In genomic region chr15:81802941-81803351, GRCm38 (mm10) we compare ENCODE assay signal across 8 mouse cellular contexts. TPM values are rescaled to one million over a fixed set of nuclear protein-coding genes. Genes with fewer than 3 reads are reported as not detected.
DNase-seq lines count a peak whose midpoint lies in the region; ATAC-seq and TF ChIP-seq lines count a peak whose summit lies in the region.

No protein-coding gene starts in this region.

- TF ChIP-seq POLR2A in bone marrow macrophage, adult 2 months (IDR thresholded peaks at IDR 0.05; ENCODE audit: borderline replicate concordance, low read depth, low read length), result no peak

- H3K4me2 ChIP-seq in heart, embryonic 15.5 days, result peak overlapping the region; percentile 73
- H3K4me2 ChIP-seq in forebrain, embryonic 16.5 days (ENCODE audit: low read length), result peak overlapping the region; percentile 59
- peak overlapping the region; percentile 46 for H3K4me2 ChIP-seq in kidney, postnatal 0 days (ENCODE audit: low read length)
- H3K4me2 ChIP-seq in stomach, embryonic 16.5 days (ENCODE audit: low read depth, low read length), result peak overlapping the region; percentile 81

- no peaks in the 10 kb centered on the region for H3K27me3 ChIP-seq in heart, embryonic 15.5 days
- H3K27me3 ChIP-seq in forebrain, embryonic 16.5 days (replicated peaks; ENCODE audit: control insufficient read depth, insufficient read depth, low read length), result no peaks in the 10 kb centered on the region
- H3K27me3 ChIP-seq in kidney, postnatal 0 days (ENCODE audit: insufficient read depth, low read length), result no peaks in the 10 kb centered on the region
- no peaks in the 10 kb centered on the region for H3K27me3 ChIP-seq in stomach, embryonic 16.5 days (ENCODE audit: control insufficient read depth, insufficient read depth, low read length)

- no peaks in the 10 kb centered on the region for H3K36me3 ChIP-seq in heart, embryonic 15.5 days
- no peaks in the 10 kb centered on the region for H3K36me3 ChIP-seq in forebrain, embryonic 16.5 days (ENCODE audit: control insufficient read depth, insufficient read depth)
- no peaks in the 10 kb centered on the region for H3K36me3 ChIP-seq in kidney, postnatal 0 days (ENCODE audit: insufficient read depth, low read length)
- no peaks in the 10 kb centered on the region for H3K36me3 ChIP-seq in stomach, embryonic 16.5 days (ENCODE audit: control insufficient read depth, insufficient read depth, low read length)

- 10% methylated on average over 8 of the region's 8 CpGs for WGBS in heart, embryonic 15.5 days
- WGBS in forebrain, embryonic 16.5 days, result 7% methylated on average over 8 of the region's 8 CpGs
- WGBS in kidney, postnatal 0 days, result 7% methylated on average over 8 of the region's 8 CpGs
- 9% methylated on average over 8 of the region's 8 CpGs for WGBS in stomach, embryonic 16.5 days

- peaks cover 50% of the 10 kb centered on the region for H3K4me1 ChIP-seq in heart, embryonic 15.5 days (replicated peaks)
- H3K4me1 ChIP-seq in bone marrow macrophage, adult 2 months (ENCODE audit: control insufficient read depth, insufficient read depth, low read length), result peaks cover 9% of the 10 kb centered on the region
- peaks cover 15% of the 10 kb centered on the region for H3K4me1 ChIP-seq in forebrain, embryonic 16.5 days (replicated peaks; ENCODE audit: control insufficient read depth, insufficient read depth, low read length)
- peaks cover 39% of the 10 kb centered on the region for H3K4me1 ChIP-seq in kidney, postnatal 0 days (replicated peaks; ENCODE audit: insufficient read depth, low read length)
- peaks cover 32% of the 10 kb centered on the region for H3K4me1 ChIP-seq in stomach, embryonic 16.5 days (ENCODE audit: control insufficient read depth, insufficient read depth, low read length)

- peak; percentile 3; the same call in 1 of the 2 replicates for ATAC-seq in heart, embryonic 15.5 days (replicated peaks; ENCODE audit: insufficient number of reproducible peaks, insufficient read depth, low FRiP score, low read depth)
- peak; percentile 18 for ATAC-seq in forebrain, embryonic 16.5 days
- peak; percentile 19; the same call in 1 of the 2 replicates for ATAC-seq in kidney, postnatal 0 days (replicated peaks; ENCODE audit: low FRiP score, low read depth)
- ATAC-seq in megakaryocyte, adult 5-6 weeks (ENCODE audit: poor library complexity, severe bottlenecking), result 0 out of 2 replicates have a peak, but pooled peaks have one; percentile 2
- peak; percentile 14 for ATAC-seq in stomach, embryonic 16.5 days (ENCODE audit: insufficient read depth, low FRiP score)

- H3K9me3 ChIP-seq in heart, embryonic 15.5 days (replicated peaks), result no peaks in the 10 kb centered on the region
- no peaks in the 10 kb centered on the region for H3K9me3 ChIP-seq in forebrain, embryonic 16.5 days (ENCODE audit: control insufficient read depth, low read length)
- no peaks in the 10 kb centered on the region for H3K9me3 ChIP-seq in kidney, postnatal 0 days (replicated peaks; ENCODE audit: low read length)
- no peaks in the 10 kb centered on the region for H3K9me3 ChIP-seq in stomach, embryonic 16.5 days (replicated peaks; ENCODE audit: control insufficient read depth, low read length)

- peak overlapping the region; percentile 45 for H3K4me3 ChIP-seq in heart, embryonic 15.5 days
- H3K4me3 ChIP-seq in bone marrow macrophage, adult 2 months (ENCODE audit: insufficient read depth, low read length), result peak overlapping the region; percentile 31
- H3K4me3 ChIP-seq in forebrain, embryonic 16.5 days (replicated peaks; ENCODE audit: low read length), result peak overlapping the region; percentile 29
- H3K4me3 ChIP-seq in kidney, postnatal 0 days (replicated peaks; ENCODE audit: low read depth, low read length), result peak overlapping the region; percentile 18
- peak overlapping the region; percentile 47 for H3K4me3 ChIP-seq in stomach, embryonic 16.5 days (replicated peaks; ENCODE audit: low read length)

- no peak for DNase-seq in heart, adult 11 months
- DNase-seq in kidney, postnatal 0 days (ENCODE audit: low spot score), result peak; percentile 37
- DNase-seq in thymus, postnatal 14 days, result no peak

- no peak for TF ChIP-seq CTCF in bone marrow macrophage, adult 2 months (IDR thresholded peaks at IDR 0.05; ENCODE audit: low read depth, low read length)
- no peak for TF ChIP-seq CTCF in kidney, postnatal 0 days (IDR thresholded peaks at IDR 0.05; ENCODE audit: low read depth)

- H3K9ac ChIP-seq in heart, embryonic 15.5 days, result peak overlapping the region; percentile 38
- H3K9ac ChIP-seq in forebrain, embryonic 16.5 days (replicated peaks; ENCODE audit: low read depth, low read length), result peak overlapping the region; percentile 50
- H3K9ac ChIP-seq in kidney, postnatal 0 days (ENCODE audit: low read depth, low read length), result peak overlapping the region; percentile 51
- H3K9ac ChIP-seq in stomach, embryonic 16.5 days (ENCODE audit: low read length), result peak overlapping the region; percentile 71

- H3K27ac ChIP-seq in heart, embryonic 15.5 days, result peak overlapping the region; percentile 81
- H3K27ac ChIP-seq in bone marrow macrophage, adult 2 months (ENCODE audit: insufficient read depth, low read depth, low read length), result no peak overlapping the region
- H3K27ac ChIP-seq in forebrain, embryonic 16.5 days (ENCODE audit: low read length), result peak overlapping the region; percentile 17
- peak overlapping the region; percentile 33; the same call in 1 of the 2 replicates for H3K27ac ChIP-seq in kidney, postnatal 0 days
- peak overlapping the region; percentile 72 for H3K27ac ChIP-seq in stomach, embryonic 16.5 days (ENCODE audit: low read length)

RNA-seq across cellular contexts. Expression of gene Tef, which starts 0.7 kb away (rescaled TPM):
- polyA plus RNA-seq in heart, embryonic 15.5 days (2015; fragmentation: Nextera tagmentation; extraction: Ambion mirVana), result 22.9 and 25.9 TPM in 2 replicates
- polyA plus RNA-seq in bone marrow macrophage, adult 2 months (2012; ENCODE audit: insufficient read depth, insufficient read length, missing spikeins), result 69.3 and 74.1 TPM in 2 replicates
- polyA plus RNA-seq in forebrain, embryonic 16.5 days (2015; fragmentation: Nextera tagmentation; extraction: Ambion mirVana), result 32.7 and 33.3 TPM in 2 replicates
- polyA plus RNA-seq in kidney, postnatal 0 days (2015; fragmentation: Nextera tagmentation; extraction: Ambion mirVana), result 17.9 and 19.9 TPM in 2 replicates
- total RNA-seq in megakaryocyte, adult 5-6 weeks (2015), result 3.1 and 3.3 TPM in 2 replicates
- total RNA-seq in megakaryocyte, adult 5-6 weeks (2017), result 6.5 and 8.6 TPM in 2 replicates
- polyA plus RNA-seq in stomach, embryonic 16.5 days (2015; fragmentation: Nextera tagmentation; extraction: Ambion mirVana), result 21.0 and 24.6 TPM in 2 replicates

RNA-seq across cellular contexts. Expression of gene Tob2, which starts 55.6 kb away (rescaled TPM):
- polyA plus RNA-seq in heart, embryonic 15.5 days (2015; fragmentation: Nextera tagmentation; extraction: Ambion mirVana), result 15.8 and 17.6 TPM in 2 replicates
- 35.4 and 35.8 TPM in 2 replicates for polyA plus RNA-seq in bone marrow macrophage, adult 2 months (2012; ENCODE audit: insufficient read depth, insufficient read length, missing spikeins)
- polyA plus RNA-seq in forebrain, embryonic 16.5 days (2015; fragmentation: Nextera tagmentation; extraction: Ambion mirVana), result 19.4 and 23.8 TPM in 2 replicates
- 22.5 and 27.7 TPM in 2 replicates for polyA plus RNA-seq in kidney, postnatal 0 days (2015; fragmentation: Nextera tagmentation; extraction: Ambion mirVana)
- total RNA-seq in megakaryocyte, adult 5-6 weeks (2015), result 36.1 and 38.2 TPM in 2 replicates
- 20.3 and 23.8 TPM in 2 replicates for total RNA-seq in megakaryocyte, adult 5-6 weeks (2017)
- 30.0 and 31.7 TPM in 2 replicates for polyA plus RNA-seq in stomach, embryonic 16.5 days (2015; fragmentation: Nextera tagmentation; extraction: Ambion mirVana)

RNA-seq across cellular contexts. Expression of gene Rangap1, which starts 57.6 kb away (rescaled TPM):
- polyA plus RNA-seq in heart, embryonic 15.5 days (2015; fragmentation: Nextera tagmentation; extraction: Ambion mirVana), result 66.4 and 81.4 TPM in 2 replicates
- 54.7 and 54.8 TPM in 2 replicates for polyA plus RNA-seq in bone marrow macrophage, adult 2 months (2012; ENCODE audit: insufficient read depth, insufficient read length, missing spikeins)
- 123 and 143 TPM in 2 replicates for polyA plus RNA-seq in forebrain, embryonic 16.5 days (2015; fragmentation: Nextera tagmentation; extraction: Ambion mirVana)
- polyA plus RNA-seq in kidney, postnatal 0 days (2015; fragmentation: Nextera tagmentation; extraction: Ambion mirVana), result 33.9 and 39.7 TPM in 2 replicates
- 29.8 and 32.0 TPM in 2 replicates for total RNA-seq in megakaryocyte, adult 5-6 weeks (2015)
- 76.5 and 79.1 TPM in 2 replicates for total RNA-seq in megakaryocyte, adult 5-6 weeks (2017)
- 95.8 and 98.5 TPM in 2 replicates for polyA plus RNA-seq in stomach, embryonic 16.5 days (2015; fragmentation: Nextera tagmentation; extraction: Ambion mirVana)

RNA-seq across cellular contexts. Expression of gene Zc3h7b, which starts 58.1 kb away (rescaled TPM):
- 18.2 and 22.8 TPM in 2 replicates for polyA plus RNA-seq in heart, embryonic 15.5 days (2015; fragmentation: Nextera tagmentation; extraction: Ambion mirVana)
- 13.3 and 13.6 TPM in 2 replicates for polyA plus RNA-seq in bone marrow macrophage, adult 2 months (2012; ENCODE audit: insufficient read depth, insufficient read length, missing spikeins)
- 58.6 and 59.1 TPM in 2 replicates for polyA plus RNA-seq in forebrain, embryonic 16.5 days (2015; fragmentation: Nextera tagmentation; extraction: Ambion mirVana)
- polyA plus RNA-seq in kidney, postnatal 0 days (2015; fragmentation: Nextera tagmentation; extraction: Ambion mirVana), result 26.5 TPM in 2 replicates
- 5.8 and 6.2 TPM in 2 replicates for total RNA-seq in megakaryocyte, adult 5-6 weeks (2015)
- total RNA-seq in megakaryocyte, adult 5-6 weeks (2017), result 5.5 and 7.0 TPM in 2 replicates
- 21.5 and 23.9 TPM in 2 replicates for polyA plus RNA-seq in stomach, embryonic 16.5 days (2015; fragmentation: Nextera tagmentation; extraction: Ambion mirVana)
